In the genomic region with DNA sequence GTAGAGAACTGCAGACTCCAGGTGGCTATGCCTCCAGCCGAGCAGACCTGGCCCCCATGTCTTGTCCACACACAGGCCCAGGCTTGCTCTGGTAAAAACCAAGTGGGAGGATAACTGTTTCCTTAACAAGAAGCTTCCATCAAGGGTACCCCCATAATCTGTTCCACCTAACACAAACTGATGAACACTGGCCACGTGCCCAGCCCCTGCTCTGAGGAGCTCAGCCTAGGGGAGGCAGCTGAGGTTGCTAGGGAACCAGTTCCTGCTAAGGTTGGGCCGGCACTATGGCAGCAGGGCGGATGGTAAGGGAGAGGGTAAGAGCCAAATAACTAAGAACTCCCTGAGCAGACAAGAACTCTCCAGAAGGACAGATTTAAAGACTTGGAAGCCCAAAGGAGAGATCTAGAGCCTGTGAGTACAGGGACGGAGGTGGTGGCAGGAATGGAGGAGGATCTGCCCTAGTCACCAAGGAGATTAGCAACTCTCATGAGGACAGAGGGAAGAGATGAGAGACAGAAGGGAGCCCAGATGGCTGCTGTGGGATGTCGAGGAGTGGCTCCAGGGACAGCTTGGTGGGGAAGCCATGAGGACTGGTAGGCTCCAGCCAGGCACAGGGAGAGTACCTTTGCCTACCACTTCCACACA, we compare ENCODE assay signal across 13 mouse cellular contexts. TPM values are rescaled to one million over a fixed set of nuclear protein-coding genes. Genes with fewer than 3 reads are reported as not detected.
DNase-seq lines count a peak whose midpoint lies in the region; ATAC-seq lines count a peak whose summit lies in the region.
"Had no signal": no experiment of that assay in that cellular context is flagged by ENCODE, and none has a peak within 500 bp of the region (broad histone marks: within the 10 kb centered on the region; RNA-seq: fewer than 3 reads in every experiment).

No protein-coding gene starts in this region.

- 42% methylated on average over 6 of the region's 6 CpGs for WGBS in hindbrain, embryonic 15.5 days
- WGBS in hindbrain, embryonic 11.5 days = 62% methylated on average over 6 of the region's 6 CpGs
- 33% methylated on average over 6 of the region's 6 CpGs for WGBS in hindbrain, embryonic 16.5 days

- no peak overlapping the region for H3K4me3 ChIP-seq in hindbrain, embryonic 15.5 days
- no peak overlapping the region for H3K4me3 ChIP-seq in hindbrain, embryonic 11.5 days (ENCODE audit: low read depth, low read length)
- H3K4me3 ChIP-seq in hindbrain, embryonic 16.5 days (ENCODE audit: low read length) = no peak overlapping the region
- H3K4me3 ChIP-seq: limb, embryonic 15.5 days had no signal

- H3K27me3 ChIP-seq in hindbrain, embryonic 15.5 days = no peaks in the 10 kb centered on the region
- H3K27me3 ChIP-seq in hindbrain, embryonic 11.5 days (ENCODE audit: control insufficient read depth, insufficient read depth, low read length) = no peaks in the 10 kb centered on the region
- H3K27me3 ChIP-seq in hindbrain, embryonic 16.5 days (replicated peaks; ENCODE audit: control insufficient read depth, insufficient read depth, low read length) = no peaks in the 10 kb centered on the region

- H3K9me3 ChIP-seq in hindbrain, embryonic 15.5 days = no peaks in the 10 kb centered on the region
- no peaks in the 10 kb centered on the region for H3K9me3 ChIP-seq in hindbrain, embryonic 11.5 days (ENCODE audit: control insufficient read depth, low read length)
- no peaks in the 10 kb centered on the region for H3K9me3 ChIP-seq in hindbrain, embryonic 16.5 days (ENCODE audit: control insufficient read depth, low read length)
- H3K9me3 ChIP-seq: limb, embryonic 15.5 days had no signal

- H3K4me1 ChIP-seq in hindbrain, embryonic 15.5 days (replicated peaks) = peaks cover 53% of the 10 kb centered on the region
- H3K4me1 ChIP-seq in hindbrain, embryonic 11.5 days (replicated peaks; ENCODE audit: control insufficient read depth, insufficient read depth, low read length) = peaks cover 5% of the 10 kb centered on the region; the same call in 1 of the 2 replicates
- peaks cover 43% of the 10 kb centered on the region for H3K4me1 ChIP-seq in hindbrain, embryonic 16.5 days (ENCODE audit: control insufficient read depth, insufficient read depth, low read depth, low read length)

- H3K27ac ChIP-seq in hindbrain, embryonic 15.5 days (replicated peaks) = 0 out of 2 replicates have a peak overlapping the region, but pooled peaks have one; percentile 42
- no peak overlapping the region for H3K27ac ChIP-seq in hindbrain, embryonic 11.5 days (ENCODE audit: low read depth, low read length)
- H3K27ac ChIP-seq in hindbrain, embryonic 16.5 days (ENCODE audit: low read depth, low read length) = peak overlapping the region; percentile 24; the same call in 1 of the 2 replicates
- H3K27ac ChIP-seq: limb, embryonic 15.5 days had no signal

- DNase-seq in hindbrain, embryonic 11.5 days (ENCODE audit: low spot score) = no peak
- DNase-seq in left cerebral cortex, postnatal 10 days (ENCODE audit: extremely low spot score in 1 of 2, low spot score in 2 of 2) = peak; percentile 61 to 71
- DNase-seq in right cerebral cortex, postnatal 4 days = peak; percentile 63
- DNase-seq in heart, adult 18-20 months = no peak
- no peak for DNase-seq in liver
- DNase-seq in thymus, postnatal 10 days (ENCODE audit: low spot score in 2 of 2) = no peak
- DNase-seq: embryo, embryonic 11 days; gastrocnemius, postnatal 10 days had no signal

- no peak overlapping the region for H3K4me2 ChIP-seq in hindbrain, embryonic 15.5 days
- no peak overlapping the region for H3K4me2 ChIP-seq in hindbrain, embryonic 11.5 days (replicated peaks; ENCODE audit: low read depth, low read length)
- no peak overlapping the region for H3K4me2 ChIP-seq in hindbrain, embryonic 16.5 days (ENCODE audit: low read length)
- H3K4me2 ChIP-seq: limb, embryonic 15.5 days had no signal

- intact Hi-C loops in left cerebral cortex, postnatal 10 days (cut with DNase I) = no loop called here

- H3K36me3 ChIP-seq in hindbrain, embryonic 15.5 days = no peaks in the 10 kb centered on the region
- H3K36me3 ChIP-seq in hindbrain, embryonic 11.5 days (ENCODE audit: control insufficient read depth, insufficient read depth, low read length) = no peaks in the 10 kb centered on the region
- H3K36me3 ChIP-seq in hindbrain, embryonic 16.5 days (ENCODE audit: control insufficient read depth, insufficient read depth, low read length) = no peaks in the 10 kb centered on the region
- H3K36me3 ChIP-seq: limb, embryonic 15.5 days had no signal

- no peak overlapping the region for H3K9ac ChIP-seq in hindbrain, embryonic 15.5 days
- no peak overlapping the region for H3K9ac ChIP-seq in hindbrain, embryonic 11.5 days (ENCODE audit: low read depth, low read length)
- no peak overlapping the region for H3K9ac ChIP-seq in hindbrain, embryonic 16.5 days (ENCODE audit: low read depth, low read length)
- H3K9ac ChIP-seq: limb, embryonic 15.5 days had no signal

- ATAC-seq in hindbrain, embryonic 15.5 days (ENCODE audit: low FRiP score, low read depth) = 0 out of 2 replicates have a peak, but pooled peaks have one; percentile 35
- ATAC-seq in hindbrain, embryonic 11.5 days (ENCODE audit: low FRiP score) = no peak
- ATAC-seq in hindbrain, embryonic 16.5 days = peak; percentile 62
- ATAC-seq: CD4-positive, CD25-positive, alpha-beta regulatory T cell, adult 4 months had no signal

RNA-seq across cellular contexts. Expression of gene Lrrn2, which starts 35.9 kb away (rescaled TPM):
- polyA plus RNA-seq in hindbrain, embryonic 15.5 days (2015; fragmentation: Nextera tagmentation; extraction: Ambion mirVana) = 49.3 and 58.4 TPM in 2 replicates
- polyA plus RNA-seq in hindbrain, embryonic 11.5 days (2014; fragmentation: Nextera tagmentation; extraction: Ambion mirVana) = 6.2 and 7.2 TPM in 2 replicates
- 56.5 and 57.7 TPM in 2 replicates for polyA plus RNA-seq in hindbrain, embryonic 16.5 days (2015; fragmentation: Nextera tagmentation; extraction: Ambion mirVana)
- 100 to 1,000 TPM; 106 to 111 TPM for total RNA-seq in left cerebral cortex, postnatal 10 days (2021)
- total RNA-seq in heart, adult 18-20 months (2021) = 1 to 10 TPM; 3.8 to 4.2 TPM
- total RNA-seq: megakaryocyte progenitor cell, adult 5-6 weeks had no signal
- polyA plus RNA-seq: CD4-positive, CD25-positive, alpha-beta regulatory T cell, adult 4 months had no signal

Comparison
In these comparisons a context has a peak if more than half of its experiments do, and no peak if none do; other contexts are left out.
1. DNase-seq: peak in left cerebral cortex, postnatal 10 days (2 of 2) and right cerebral cortex, postnatal 4 days (single experiment); none in hindbrain, embryonic 11.5 days (single experiment), heart, adult 18-20 months (0 of 2), liver (single experiment) and thymus, postnatal 10 days (0 of 2).